Mouse (Mus musculus): ENCODE data around the gene Idh3b. TPM values are rescaled to one million over a fixed set of nuclear protein-coding genes. Genes with fewer than 3 reads are reported as not detected.

Idh3b gene
- 141 and 147 TPM in 2 replicates for polyA plus RNA-seq (2014; fragmentation: Nextera tagmentation; extraction: Ambion mirVana)

DNA sequence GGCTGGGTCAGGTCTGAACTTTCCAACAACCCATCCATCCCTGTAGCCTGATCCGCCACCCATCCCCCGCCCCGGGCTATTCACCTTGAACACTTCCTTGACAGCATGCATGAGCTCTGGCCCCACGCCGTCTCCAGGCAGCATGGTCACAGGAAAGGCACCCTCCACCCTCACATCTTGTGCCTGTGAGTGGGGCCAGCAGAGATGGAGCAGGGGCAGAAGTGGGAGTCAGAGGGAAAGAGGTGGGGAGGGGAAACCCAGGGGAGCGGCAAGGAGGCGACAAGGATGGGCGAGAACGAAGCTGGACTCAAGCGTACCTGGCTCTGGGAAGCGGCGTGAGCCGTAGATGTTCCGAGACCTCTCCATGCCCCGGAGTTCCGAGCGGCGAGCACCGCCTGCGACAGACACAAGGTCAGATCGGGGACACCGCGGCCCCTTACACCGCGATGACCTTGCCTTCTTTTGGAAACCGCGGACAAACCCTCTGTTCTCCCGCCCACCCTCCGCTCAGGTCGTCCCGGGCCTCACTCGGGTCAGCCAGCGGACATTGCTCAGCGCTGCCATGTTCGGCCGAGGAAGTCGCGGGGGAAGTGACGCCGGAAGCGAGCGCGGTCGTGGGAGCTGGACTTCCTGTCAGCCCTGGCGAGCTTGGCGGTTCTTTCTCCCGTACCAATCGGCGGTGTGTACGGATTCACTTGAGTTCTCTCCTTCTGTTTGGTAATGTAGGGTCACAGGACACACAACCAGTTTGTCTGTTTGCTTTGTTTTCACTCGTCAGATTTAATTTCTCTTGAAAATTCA is at the start of gene Idh3b:
Gene Idh3b (minus strand): TSS at position 694 of the 801 bp plus-strand sequence.
- Histone ChIP-seq H3K4me2 (replicated peaks; ENCODE audit: low read depth, low read length) (peak within 1 kb of the TSS; percentile 93), H3K9ac (ENCODE audit: low read depth, low read length) (peak within 1 kb of the TSS; percentile 89), H3K4me3 (ENCODE audit: low read depth, low read length) (peak within 1 kb of the TSS; percentile 87), H3K27me3 (ENCODE audit: control insufficient read depth, insufficient read depth, low read length) (no peaks in the 10 kb centered on the region), H3K4me1 (replicated peaks; ENCODE audit: control insufficient read depth, insufficient read depth, low read length) (no peaks in the 10 kb centered on the region), H3K36me3 (ENCODE audit: control insufficient read depth, insufficient read depth, low read length) (0 out of 2 replicates have a peak, but pooled peaks cover 4% of the 10 kb centered on the region), H3K9me3 (ENCODE audit: control insufficient read depth, low read length) (no peaks in the 10 kb centered on the region), H3K27ac (ENCODE audit: low read depth, low read length) (0 out of 2 replicates have a peak within 1 kb of the TSS, but pooled peaks have one; percentile 39)
- WGBS = under 1% methylated on average over 51 of the region's 51 CpGs
- ATAC-seq (ENCODE audit: low FRiP score) = peak; percentile 88
- DNase-seq (ENCODE audit: low spot score) = peak; percentile 88

- Histone ChIP-seq H3K4me3 (ENCODE audit: low read depth, low read length) (no peak overlapping the region), H3K4me1 (replicated peaks; ENCODE audit: control insufficient read depth, insufficient read depth, low read length) (no peaks in the 10 kb centered on the region), H3K36me3 (ENCODE audit: control insufficient read depth, insufficient read depth, low read length) (no peaks in the 10 kb centered on the region), H3K9me3 (ENCODE audit: control insufficient read depth, low read length) (no peaks in the 10 kb centered on the region), H3K27me3 (ENCODE audit: control insufficient read depth, insufficient read depth, low read length) (no peaks in the 10 kb centered on the region), H3K9ac (ENCODE audit: low read depth, low read length) (no peak overlapping the region), H3K27ac (ENCODE audit: low read depth, low read length) (no peak overlapping the region), H3K4me2 (replicated peaks; ENCODE audit: low read depth, low read length) (no peak overlapping the region)
- no peak for DNase-seq (ENCODE audit: low spot score)
- ATAC-seq (ENCODE audit: low FRiP score) = no peak
- 88% methylated on average over 2 of the region's 2 CpGs for WGBS
These were observed 45.2 kb upstream of the Idh3b start for GRCm38 (mm10) chr2:130329502-130329901.

- H3K27ac ChIP-seq (ENCODE audit: low read depth, low read length) = no peak overlapping the region
These were observed 42.7 kb upstream of the Idh3b start for GRCm38 (mm10) chr2:130327057-130327456.

DNA sequence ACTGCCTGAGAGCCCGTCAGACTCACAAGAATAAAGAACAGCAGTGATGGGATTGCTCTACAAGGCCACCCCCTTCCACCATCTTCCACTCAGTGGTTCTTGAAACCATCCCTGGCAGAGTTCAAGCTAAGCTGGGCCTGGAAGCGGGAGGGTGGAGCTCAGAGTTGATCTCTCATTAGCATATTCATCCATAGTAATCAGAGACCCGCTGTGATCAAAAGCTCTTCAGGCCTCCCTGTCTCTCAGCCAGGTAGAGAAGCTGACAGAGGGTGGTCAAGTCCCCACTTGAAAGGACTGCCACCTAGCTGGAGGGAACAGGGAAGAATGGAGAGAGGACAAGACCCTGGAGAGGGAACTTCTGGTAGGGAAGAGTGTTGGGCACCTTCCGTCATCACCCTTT is 18.7 kb upstream of the Idh3b start:
- Histone ChIP-seq H3K9me3 (ENCODE audit: control insufficient read depth, low read length) (no peaks in the 10 kb centered on the region), H3K4me3 (ENCODE audit: low read depth, low read length) (no peak overlapping the region), H3K36me3 (ENCODE audit: control insufficient read depth, insufficient read depth, low read length) (no peaks in the 10 kb centered on the region), H3K27me3 (ENCODE audit: control insufficient read depth, insufficient read depth, low read length) (no peaks in the 10 kb centered on the region), H3K27ac (ENCODE audit: low read depth, low read length) (no peak overlapping the region), H3K9ac (ENCODE audit: low read depth, low read length) (no peak overlapping the region), H3K4me1 (replicated peaks; ENCODE audit: control insufficient read depth, insufficient read depth, low read length) (no peaks in the 10 kb centered on the region), H3K4me2 (replicated peaks; ENCODE audit: low read depth, low read length) (no peak overlapping the region)
- no peak for ATAC-seq (ENCODE audit: low FRiP score)
- DNase-seq (ENCODE audit: low spot score) = no peak
- 52% methylated on average over 4 of the region's 4 CpGs for WGBS

More at GRCm38 (mm10) chr2:130327057-130327456, 42.7 kb upstream of the Idh3b start:
- DNase-seq (ENCODE audit: low spot score) (no peak), ATAC-seq (ENCODE audit: low FRiP score) (no peak)
- no peak overlapping the region for H3K9ac ChIP-seq (ENCODE audit: low read depth, low read length)
- no peaks in the 10 kb centered on the region for H3K9me3 ChIP-seq (ENCODE audit: control insufficient read depth, low read length)
- H3K4me1 ChIP-seq (replicated peaks; ENCODE audit: control insufficient read depth, insufficient read depth, low read length) = no peaks in the 10 kb centered on the region
- WGBS = 69% methylated on average over 1 of the region's 1 CpGs
- no peaks in the 10 kb centered on the region for H3K27me3 ChIP-seq (ENCODE audit: control insufficient read depth, insufficient read depth, low read length)
- H3K4me2 ChIP-seq (replicated peaks; ENCODE audit: low read depth, low read length) = no peak overlapping the region
- no peak overlapping the region for H3K4me3 ChIP-seq (ENCODE audit: low read depth, low read length)
- H3K36me3 ChIP-seq (ENCODE audit: control insufficient read depth, insufficient read depth, low read length) = no peaks in the 10 kb centered on the region

GRCm38 (mm10) chr2:130297580-130297979 is 13.2 kb upstream of the Idh3b start:
- Histone ChIP-seq H3K36me3 (ENCODE audit: control insufficient read depth, insufficient read depth, low read length) (no peaks in the 10 kb centered on the region), H3K4me2 (replicated peaks; ENCODE audit: low read depth, low read length) (no peak overlapping the region), H3K4me3 (ENCODE audit: low read depth, low read length) (no peak overlapping the region), H3K27me3 (ENCODE audit: control insufficient read depth, insufficient read depth, low read length) (peaks cover 13% of the 10 kb centered on the region), H3K9me3 (ENCODE audit: control insufficient read depth, low read length) (no peaks in the 10 kb centered on the region), H3K27ac (ENCODE audit: low read depth, low read length) (no peak overlapping the region), H3K4me1 (replicated peaks; ENCODE audit: control insufficient read depth, insufficient read depth, low read length) (peaks cover 8% of the 10 kb centered on the region), H3K9ac (ENCODE audit: low read depth, low read length) (no peak overlapping the region)
- WGBS = 74% methylated on average over 9 of the region's 9 CpGs
- ATAC-seq (ENCODE audit: low FRiP score) = no peak
- DNase-seq (ENCODE audit: low spot score) = no peak

GRCm38 (mm10) chr2:130296134-130296745 is 11.9 kb upstream of the Idh3b start:
- no peak; the same call in 1 of the 2 replicates for ATAC-seq (ENCODE audit: low FRiP score)
- Histone ChIP-seq H3K27ac (ENCODE audit: low read depth, low read length) (no peak overlapping the region), H3K9ac (ENCODE audit: low read depth, low read length) (peak overlapping the region; percentile 81), H3K4me3 (ENCODE audit: low read depth, low read length) (peak overlapping the region; percentile 76), H3K9me3 (ENCODE audit: control insufficient read depth, low read length) (no peaks in the 10 kb centered on the region), H3K36me3 (ENCODE audit: control insufficient read depth, insufficient read depth, low read length) (no peaks in the 10 kb centered on the region), H3K4me1 (replicated peaks; ENCODE audit: control insufficient read depth, insufficient read depth, low read length) (peaks cover 8% of the 10 kb centered on the region), H3K4me2 (replicated peaks; ENCODE audit: low read depth, low read length) (peak overlapping the region; percentile 81), H3K27me3 (ENCODE audit: control insufficient read depth, insufficient read depth, low read length) (peaks cover 13% of the 10 kb centered on the region)
- peak; percentile 30 for DNase-seq (ENCODE audit: low spot score)
- 5% methylated on average over 20 of the region's 20 CpGs for WGBS

DNA sequence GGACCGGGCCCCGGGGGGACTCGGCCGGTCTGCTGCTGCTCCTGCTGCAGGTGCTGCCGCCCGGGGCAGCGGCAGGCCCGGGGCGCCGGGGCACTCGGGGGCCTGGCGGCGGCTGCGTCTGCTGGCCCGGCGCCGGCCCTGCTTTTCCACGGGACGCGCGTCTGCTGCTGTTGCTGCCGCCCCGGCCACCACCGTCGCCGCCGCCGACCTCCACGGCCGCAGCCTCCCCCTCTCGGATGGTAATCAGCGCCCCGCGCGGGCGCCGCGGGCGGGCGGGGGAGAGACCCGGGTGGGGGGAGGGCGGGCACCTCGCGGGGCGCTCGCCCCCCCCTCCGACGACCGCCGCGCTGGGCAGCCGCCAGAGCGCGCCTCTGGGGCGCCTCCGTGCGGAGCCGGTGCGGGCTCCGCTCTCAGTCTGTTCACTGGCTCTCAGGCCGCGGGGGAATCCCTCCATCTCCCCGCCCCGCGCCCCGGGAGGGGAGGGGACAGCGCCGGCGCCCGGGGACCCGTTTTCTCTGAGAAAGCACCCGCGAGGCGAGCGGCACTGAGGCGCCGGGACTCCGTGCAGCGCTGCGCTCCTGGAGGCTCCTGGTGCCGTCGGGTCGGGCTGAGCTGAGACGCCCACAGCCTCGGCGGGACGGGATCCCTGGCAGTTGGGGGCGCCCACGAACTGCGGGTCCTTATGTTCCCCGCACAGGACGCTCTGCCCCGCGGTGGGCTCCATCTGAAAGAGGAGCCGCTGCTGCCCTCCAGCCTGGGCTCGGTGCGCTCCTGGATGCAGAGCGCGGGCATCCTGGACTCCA is 11.2 kb upstream of the Idh3b start:
- H3K4me1 ChIP-seq (replicated peaks; ENCODE audit: control insufficient read depth, insufficient read depth, low read length) = peaks cover 8% of the 10 kb centered on the region
- ATAC-seq (ENCODE audit: low FRiP score) (peak; percentile 64), DNase-seq (ENCODE audit: low spot score) (peak; percentile 77)
- H3K27me3 ChIP-seq (ENCODE audit: control insufficient read depth, insufficient read depth, low read length) = peaks cover 13% of the 10 kb centered on the region
- H3K9me3 ChIP-seq (ENCODE audit: control insufficient read depth, low read length) = no peaks in the 10 kb centered on the region
- H3K36me3 ChIP-seq (ENCODE audit: control insufficient read depth, insufficient read depth, low read length) = no peaks in the 10 kb centered on the region
- 1% methylated on average over 31 of the region's 99 CpGs for WGBS
- H3K4me3 ChIP-seq (ENCODE audit: low read depth, low read length) = peak overlapping the region; percentile 76
- H3K4me2 ChIP-seq (replicated peaks; ENCODE audit: low read depth, low read length) = peak overlapping the region; percentile 81
- peak overlapping the region; percentile 81 for H3K9ac ChIP-seq (ENCODE audit: low read depth, low read length)
- H3K27ac ChIP-seq (ENCODE audit: low read depth, low read length) = peak overlapping the region; percentile 68

DNA sequence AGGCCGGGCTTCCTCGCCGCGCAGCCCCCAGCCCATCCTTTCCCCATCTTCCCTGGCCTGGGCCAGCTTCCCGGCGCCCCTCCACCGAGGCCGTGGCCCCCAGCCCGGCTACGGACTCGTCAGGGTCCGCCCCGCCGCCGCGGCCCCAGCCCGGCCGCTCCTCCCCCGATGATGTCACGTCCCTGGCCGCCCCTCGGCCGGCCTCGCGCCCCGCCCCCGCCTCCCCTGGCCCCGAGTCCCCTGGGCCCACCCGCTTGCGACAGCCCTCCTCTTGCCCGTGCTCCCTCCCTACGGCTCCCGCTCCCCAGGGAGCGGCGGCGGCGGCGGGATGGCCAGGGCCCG is 10.6 kb upstream of the Idh3b start, which contains the start of gene Ebf4:
Gene Ebf4 (plus strand): TSS at position 234 of the 342 bp plus-strand sequence.
- WGBS = under 1% methylated on average over 30 of the region's 39 CpGs
- peak; percentile 78 for ATAC-seq (ENCODE audit: low FRiP score)
- H3K27me3 ChIP-seq (ENCODE audit: control insufficient read depth, insufficient read depth, low read length) = peaks cover 13% of the 10 kb centered on the region

More for the DNA sequence above, 10.6 kb upstream of the Idh3b start, which contains the start of gene Ebf4:
- Histone ChIP-seq H3K36me3 (ENCODE audit: control insufficient read depth, insufficient read depth, low read length) (no peaks in the 10 kb centered on the region), H3K4me1 (replicated peaks; ENCODE audit: control insufficient read depth, insufficient read depth, low read length) (peaks cover 8% of the 10 kb centered on the region), H3K27ac (ENCODE audit: low read depth, low read length) (peak within 1 kb of the TSS; percentile 68), H3K4me3 (ENCODE audit: low read depth, low read length) (peak within 1 kb of the TSS; percentile 76), H3K4me2 (replicated peaks; ENCODE audit: low read depth, low read length) (peak within 1 kb of the TSS; percentile 81), H3K9ac (ENCODE audit: low read depth, low read length) (peak within 1 kb of the TSS; percentile 81), H3K9me3 (ENCODE audit: control insufficient read depth, low read length) (no peaks in the 10 kb centered on the region)
- DNase-seq (ENCODE audit: low spot score) = peak; percentile 86
